Mouse (Mus musculus) layer of hippocampus, postnatal 14 days (tissue): ENCODE measurements around the gene Hpn. TPM values are rescaled to one million over a fixed set of nuclear protein-coding genes. Genes with fewer than 3 reads are reported as not detected.

Source experiments
- DNase-seq, 2 experiments: peaks; one replicate each; pipeline ENCODE4 v3.0.0; 2021 to 2022; ENCODE audit warnings: low spot score in 2 of 2, mixed read lengths in 1 of 2
- long read RNA-seq, 2 experiments: library from polyadenylated mRNA; stranded (forward); transcript quantifications; one replicate each; pipeline ENCODE4 v2.0.0; 2021
- total RNA-seq, 2 experiments: library from RNA; stranded (reverse); gene quantifications; 2 replicates each; pipeline ENCODE4 v1.2.3; 2021

The Hpn gene
- 1 to 10 TPM; 2.8 to 3.1 TPM for total RNA-seq
- long read RNA-seq, experiment 1: 0 reads
- long read RNA-seq, experiment 2: 0 reads

DNA sequence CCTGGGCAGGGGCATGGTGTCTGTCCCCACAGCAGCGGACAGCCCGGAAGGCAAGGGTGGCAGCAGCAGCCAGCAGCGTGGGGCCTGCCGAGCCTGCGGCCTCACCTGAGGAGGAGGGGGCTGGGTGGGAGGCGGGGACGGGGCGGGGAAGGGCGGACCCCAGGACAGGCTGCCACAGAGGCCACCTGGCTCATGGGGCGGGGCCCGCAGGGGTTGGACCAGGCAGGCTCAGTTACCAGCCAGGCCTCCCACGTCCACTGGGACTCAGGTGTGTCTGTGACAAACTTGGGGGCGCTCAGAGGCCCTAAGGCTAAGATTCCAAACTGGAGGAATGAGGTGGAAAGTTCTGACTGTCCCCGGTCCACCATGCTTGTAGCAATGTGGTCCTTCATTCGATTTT lies at the start of gene Hpn:
Gene Hpn (minus strand): TSS at position 109 of the 400 bp plus-strand sequence.
- no peak for DNase-seq

DNA sequence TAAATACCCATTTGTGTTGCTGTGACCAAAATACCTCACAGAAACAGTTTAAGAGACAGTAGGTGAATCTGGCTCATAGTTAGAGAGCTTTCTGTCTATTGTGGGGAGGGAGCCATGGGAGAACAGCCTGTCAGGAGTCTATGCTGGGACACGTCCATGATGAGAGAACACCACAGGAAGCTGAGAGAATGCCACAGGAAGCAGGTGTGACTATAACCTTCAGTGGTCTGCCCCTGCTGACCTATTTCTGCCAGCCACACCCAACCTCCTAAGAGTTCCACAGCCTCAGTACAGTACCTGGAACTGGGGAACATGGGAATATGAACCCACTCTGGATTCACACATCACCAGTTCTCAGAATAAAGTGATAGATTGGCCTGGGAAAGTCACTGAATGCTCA lies 49.7 kb upstream of the Hpn start:
- no peak for DNase-seq

DNA sequence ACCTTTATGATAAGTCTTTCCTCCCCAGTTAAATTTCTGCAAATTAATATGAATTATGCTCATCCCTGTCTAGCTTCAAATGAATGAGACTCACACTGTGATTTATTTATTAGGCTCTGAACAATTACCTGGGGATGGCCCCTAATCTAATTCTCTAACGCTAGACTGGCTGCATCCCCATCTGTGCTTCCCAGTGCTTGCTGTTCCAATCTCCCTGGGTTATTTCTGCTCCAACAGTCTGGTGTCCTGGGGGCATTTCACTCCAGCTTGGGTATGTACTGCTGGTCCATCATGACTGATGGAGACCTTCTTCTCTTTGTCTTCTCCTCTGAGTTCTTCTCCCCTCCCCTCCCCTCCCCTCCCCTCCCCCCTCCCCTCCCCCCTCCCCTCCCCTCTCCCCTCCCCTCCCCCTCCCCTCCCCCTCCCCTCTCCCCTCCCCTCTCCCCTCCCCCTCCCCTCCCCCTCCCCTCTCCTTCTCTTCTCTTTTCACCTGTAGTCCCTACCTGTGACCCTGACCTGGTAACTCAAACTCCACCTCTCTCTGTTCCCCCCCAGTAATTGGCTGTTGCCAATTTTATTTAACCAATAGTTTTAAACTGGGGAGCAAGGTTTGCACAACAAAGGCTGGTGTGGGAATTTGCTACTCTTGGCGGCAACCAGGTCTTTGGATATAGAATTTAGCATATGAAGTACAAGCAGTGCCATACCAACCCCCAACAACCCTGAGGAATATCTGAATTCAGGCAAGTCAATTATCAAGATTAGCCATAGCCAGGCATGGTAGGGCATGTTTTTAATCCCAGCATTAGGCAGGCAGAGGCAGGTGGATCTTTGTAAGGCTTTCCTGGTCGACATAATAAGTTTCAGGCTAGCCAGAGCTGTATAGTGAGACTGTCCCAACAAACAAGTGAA lies 48.8 kb upstream of the Hpn start:
- no peak for DNase-seq

- DNase-seq: no peak
These were observed 47.2 kb upstream of the Hpn start for GRCm38 (mm10) chr7:31162324-31162723.

DNA sequence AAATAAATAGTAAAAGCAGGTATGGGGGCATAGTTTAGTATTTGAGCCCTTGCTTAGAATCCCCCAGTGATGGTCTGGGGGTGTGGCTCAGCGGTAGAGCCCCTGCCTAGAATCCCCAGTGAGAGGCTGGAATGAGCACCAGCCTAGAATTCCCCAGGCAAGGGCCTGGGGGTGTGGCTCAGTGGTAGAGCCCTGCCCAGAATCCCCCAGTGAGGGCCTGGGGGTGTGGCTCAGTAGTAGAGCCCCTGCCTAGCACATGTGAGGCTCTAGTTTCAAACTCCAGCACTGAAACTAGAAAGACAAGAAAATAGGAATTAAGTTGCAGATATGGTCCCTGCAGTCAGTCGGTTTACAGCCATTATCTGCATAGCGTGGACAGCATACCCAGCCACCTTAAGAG lies 46.7 kb upstream of the Hpn start:
- DNase-seq: no peak

DNA sequence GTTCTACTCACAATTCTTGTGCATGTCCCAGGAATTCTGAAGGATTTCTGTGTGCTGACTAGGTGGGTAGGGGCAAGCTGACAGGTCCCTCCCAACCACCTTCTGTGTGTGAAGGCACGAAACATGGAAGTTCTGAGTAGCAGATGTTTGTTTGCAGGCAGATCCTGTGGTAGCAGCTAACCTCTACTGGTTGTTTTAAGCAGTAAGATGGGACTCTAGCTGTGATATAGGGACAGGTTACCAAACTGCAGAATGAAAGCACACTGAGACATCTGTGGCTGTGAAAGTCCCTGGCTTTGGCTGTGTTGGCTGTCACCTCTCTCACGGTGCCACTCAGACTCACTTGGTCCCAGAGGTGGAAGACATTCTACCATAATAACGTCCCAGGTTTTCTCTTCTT lies 46.2 kb upstream of the Hpn start:
- DNase-seq: no peak

- no peak for DNase-seq
These were observed 45.7 kb upstream of the Hpn start for GRCm38 (mm10) chr7:31160763-31161162.

DNA sequence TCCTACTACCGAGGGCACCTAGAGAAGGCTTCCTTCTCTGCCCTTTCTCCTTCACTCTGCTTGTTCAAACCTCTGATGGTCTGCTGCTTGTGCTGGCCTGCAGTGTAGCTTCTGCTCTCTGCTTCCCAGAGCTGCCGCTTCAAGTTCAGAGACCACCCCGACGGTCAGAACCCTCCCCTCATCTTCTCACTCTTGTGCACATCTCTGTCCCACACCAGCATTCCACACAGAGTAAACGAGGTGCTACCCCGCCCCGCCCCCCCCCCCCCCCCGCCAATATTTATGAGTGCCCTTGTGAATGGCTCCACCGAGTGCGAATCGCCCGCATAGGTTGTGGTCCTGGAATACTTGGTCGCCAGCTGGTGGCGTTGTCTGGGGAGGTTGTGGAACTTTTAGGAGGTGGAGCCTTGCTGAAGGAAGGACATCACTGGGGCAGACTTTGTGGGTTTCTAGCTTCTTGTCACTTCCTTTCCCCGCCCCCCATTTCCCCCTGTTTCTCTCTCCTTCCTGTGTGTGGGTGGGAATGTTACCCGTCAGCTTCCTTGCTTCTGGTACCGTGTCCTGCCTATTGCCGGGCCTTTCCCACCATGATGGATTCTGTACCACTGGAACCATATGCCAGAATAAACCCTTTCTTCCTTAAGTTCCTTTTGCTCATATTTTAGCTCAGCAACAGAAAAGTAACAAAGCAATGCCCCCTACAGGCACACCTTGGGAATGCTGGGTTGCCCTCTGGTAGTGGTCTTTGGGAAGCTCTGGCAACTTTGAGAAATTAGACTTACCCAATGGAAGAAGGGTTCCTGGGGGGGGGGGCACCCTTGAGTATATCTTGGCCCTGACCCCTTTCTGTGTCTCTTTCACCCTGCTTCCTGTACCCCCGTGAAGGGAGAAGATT lies 41.2 kb upstream of the Hpn start:
- no peak for DNase-seq

GRCm38 (mm10) chr7:31155296-31156033 lies 40.4 kb upstream of the Hpn start, which contains the start of gene Gramd1a:
TSS of gene Gramd1a (minus strand) at chr7:31155896.
- DNase-seq: no peak

- DNase-seq: no peak
These were observed 38.6 kb upstream of the Hpn start for GRCm38 (mm10) chr7:31153536-31154320.

- peak; percentile 41 to 57 for DNase-seq
These were observed 36.5 kb upstream of the Hpn start for GRCm38 (mm10) chr7:31151301-31152241.

- peak; percentile 83 to 90 for DNase-seq
These were observed 35.6 kb upstream of the Hpn start for GRCm38 (mm10) chr7:31150566-31151300.

DNA sequence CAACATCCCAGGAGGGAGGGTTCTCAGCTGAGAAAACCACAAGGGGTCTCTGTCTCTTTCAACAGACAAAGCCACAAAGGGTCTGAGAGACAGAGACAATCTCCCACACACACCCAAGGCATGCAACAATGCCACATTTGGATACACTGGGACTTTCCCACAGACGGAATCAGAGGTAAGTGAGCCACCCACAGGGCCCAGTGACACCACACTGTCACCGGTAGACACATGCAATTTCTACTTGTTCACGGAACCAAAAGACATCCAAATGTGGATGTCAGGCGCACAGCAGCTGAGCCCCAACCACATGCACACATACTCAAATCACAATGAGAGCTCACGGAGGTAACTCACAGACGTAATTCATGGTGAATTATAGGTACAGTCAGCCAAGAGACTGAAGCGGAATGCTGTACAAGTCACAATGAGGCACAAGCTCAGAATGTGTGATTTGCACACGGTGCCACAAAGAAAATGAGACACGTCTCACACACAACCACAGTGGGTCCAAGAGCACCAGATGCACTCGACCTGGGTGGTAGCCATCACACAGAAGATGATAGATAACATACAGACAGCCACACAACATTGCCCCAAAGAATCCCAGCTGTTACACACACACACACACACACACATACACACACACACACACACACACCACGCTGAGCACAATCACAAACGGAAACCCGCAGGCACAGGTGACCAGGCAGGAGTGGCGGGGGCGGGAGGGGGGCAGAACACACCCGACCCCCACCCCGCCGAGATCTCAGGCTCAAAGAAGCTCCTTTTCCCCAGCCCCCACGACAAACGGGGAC lies 34.9 kb upstream of the Hpn start:
- no peak for DNase-seq

DNA sequence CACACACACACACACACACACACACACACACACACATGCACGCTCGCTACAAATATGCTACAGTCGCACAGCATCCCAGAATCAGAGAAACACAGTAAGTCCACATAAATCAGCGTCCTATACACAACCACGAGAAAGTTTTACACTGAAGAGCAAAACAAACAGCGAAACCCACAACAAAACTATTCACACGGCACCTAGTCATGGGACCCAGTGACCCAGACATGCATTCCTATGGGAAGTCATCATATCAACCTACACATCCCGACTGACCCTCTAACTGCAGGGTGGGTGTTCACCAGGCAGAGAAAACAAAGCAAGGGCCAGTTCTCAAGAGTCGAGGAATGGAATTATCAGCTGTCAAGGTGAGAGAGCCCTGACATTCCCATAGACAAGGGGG lies 34.2 kb upstream of the Hpn start:
- DNase-seq: no peak

DNA sequence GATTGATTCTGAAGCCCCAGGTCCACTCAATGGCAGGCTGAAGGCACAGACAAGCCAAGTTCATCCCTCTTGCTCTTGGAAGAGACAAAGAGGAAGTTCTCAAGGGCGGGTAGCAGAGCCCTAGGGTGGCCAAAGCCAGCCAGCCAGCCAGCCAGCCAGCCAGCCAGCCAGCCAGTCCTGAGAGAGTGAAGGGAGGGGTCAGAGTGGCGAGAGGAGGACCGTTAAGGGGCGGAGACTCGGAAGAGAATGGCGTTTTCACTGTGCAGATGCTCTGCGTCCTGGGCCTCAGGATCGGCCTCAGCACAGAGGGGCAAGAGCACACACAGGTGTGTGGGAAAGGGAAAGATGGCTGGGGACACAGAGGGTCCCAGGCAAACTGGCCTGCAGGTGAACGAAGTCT lies 33.7 kb upstream of the Hpn start:
- no peak for DNase-seq

- DNase-seq: no peak
These were observed 33.0 kb upstream of the Hpn start for GRCm38 (mm10) chr7:31148086-31148485.

DNA sequence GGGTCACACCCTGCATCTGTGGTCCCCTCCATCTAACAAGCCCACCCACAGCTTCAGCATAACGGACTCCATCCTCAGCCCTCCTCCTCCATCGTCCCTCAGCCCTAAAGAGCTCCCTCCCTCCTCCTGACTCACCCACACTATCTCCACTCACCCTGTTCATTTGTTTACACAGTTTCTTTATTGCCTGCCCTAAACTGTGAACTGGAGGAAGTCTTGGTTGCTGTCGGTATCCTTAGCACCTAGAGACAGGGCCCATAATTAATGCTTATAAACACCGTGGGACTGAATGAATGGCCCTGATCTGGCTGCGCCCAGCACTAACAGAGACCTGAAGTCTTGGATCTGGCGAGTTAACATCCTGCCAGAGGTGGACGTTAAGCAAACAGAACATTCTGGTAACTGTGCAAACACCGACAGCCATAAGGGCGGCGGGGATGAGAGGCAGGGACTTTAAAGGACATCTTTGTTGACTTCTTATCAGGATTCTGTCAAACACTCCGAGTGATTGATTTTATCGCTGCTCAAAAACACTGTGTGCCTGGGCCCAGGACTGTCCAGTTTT lies 30.6 kb upstream of the Hpn start:
- no peak for DNase-seq
